ENCODE assay signal across 8 mouse cellular contexts in the genomic region with DNA sequence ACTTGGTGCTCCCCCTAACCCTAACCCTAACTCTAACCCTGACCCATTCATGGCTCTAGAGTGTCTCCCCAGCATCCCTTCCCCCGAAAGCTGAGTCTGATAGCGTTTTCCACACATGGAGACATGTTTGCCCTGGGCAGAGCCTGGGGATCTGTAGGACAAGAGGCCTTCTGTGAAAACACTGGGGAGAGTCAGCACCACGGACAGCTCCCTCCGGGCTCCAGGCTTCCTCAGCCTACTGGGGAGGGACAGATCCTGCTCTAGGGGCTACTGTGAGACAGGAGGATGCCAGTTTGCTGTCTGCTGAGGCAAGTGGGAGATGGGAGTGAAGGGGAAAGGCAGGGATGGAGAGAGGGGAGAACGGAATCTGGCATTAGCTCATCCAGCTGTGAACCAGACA.
DNase-seq lines count a peak whose midpoint lies in the region; ATAC-seq lines count a peak whose summit lies in the region.

No protein-coding gene starts in this region.

- H3K36me3 ChIP-seq in embryonic facial prominence, embryonic 10.5 days (replicated peaks): no peaks in the 10 kb centered on the region
- H3K36me3 ChIP-seq in neural tube, embryonic 11.5 days (ENCODE audit: control insufficient read depth, insufficient read depth, low read length): no peaks in the 10 kb centered on the region

- peak; percentile 22 for DNase-seq in layer of hippocampus, adult 11-12 months (ENCODE audit: low spot score)
- DNase-seq in layer of hippocampus, adult 9-11 months: no peak
- DNase-seq in ZHBTc4 (ENCODE audit: low read depth, low spot score): peak; percentile 84
- peak; percentile 90 for DNase-seq in embryonic facial prominence, embryonic 10.5 days (ENCODE audit: low spot score)
- peak; percentile 80 to 84 for DNase-seq in kidney, postnatal 25 days
- DNase-seq in neural tube, embryonic 11.5 days (ENCODE audit: low spot score): peak; percentile 82
- DNase-seq in yolk sac, embryonic 10.5 days (ENCODE audit: low spot score): peak; percentile 73
- DNase-seq in left cerebral cortex, adult 9 months (ENCODE audit: low spot score in 2 of 2): no peak

- H3K4me2 ChIP-seq in neural tube, embryonic 11.5 days (ENCODE audit: low read depth): no peak overlapping the region

- H3K9me3 ChIP-seq in embryonic facial prominence, embryonic 10.5 days: no peaks in the 10 kb centered on the region
- no peaks in the 10 kb centered on the region for H3K9me3 ChIP-seq in neural tube, embryonic 11.5 days (ENCODE audit: control insufficient read depth, low read length)

- H3K27ac ChIP-seq in embryonic facial prominence, embryonic 10.5 days (replicated peaks): no peak overlapping the region
- no peak overlapping the region for H3K27ac ChIP-seq in neural tube, embryonic 11.5 days (ENCODE audit: low read depth, low read length)

- no peak for ATAC-seq in neural tube, embryonic 11.5 days (ENCODE audit: insufficient read depth, low FRiP score, low TSS enrichment)

- WGBS in embryonic facial prominence, embryonic 10.5 days: 10% methylated on average over 5 of the region's 5 CpGs
- WGBS in neural tube, embryonic 11.5 days: 11% methylated on average over 5 of the region's 5 CpGs

- no peak overlapping the region for H3K9ac ChIP-seq in neural tube, embryonic 11.5 days (ENCODE audit: low read length)

- no peak overlapping the region for H3K4me3 ChIP-seq in embryonic facial prominence, embryonic 10.5 days
- no peak overlapping the region for H3K4me3 ChIP-seq in neural tube, embryonic 11.5 days (ENCODE audit: low read depth, low read length)

- 0 out of 2 replicates have a peak, but pooled peaks cover under 1% of the 10 kb centered on the region for H3K4me1 ChIP-seq in embryonic facial prominence, embryonic 10.5 days
- H3K4me1 ChIP-seq in neural tube, embryonic 11.5 days (ENCODE audit: control insufficient read depth, insufficient read depth, low read length): no peaks in the 10 kb centered on the region

- H3K27me3 ChIP-seq in embryonic facial prominence, embryonic 10.5 days (replicated peaks; ENCODE audit: low read depth, poor library complexity, severe bottlenecking): no peaks in the 10 kb centered on the region
- no peaks in the 10 kb centered on the region for H3K27me3 ChIP-seq in neural tube, embryonic 11.5 days (ENCODE audit: control insufficient read depth, insufficient read depth, low read length)

Comparison
In these comparisons a context has a peak if more than half of its experiments do, and no peak if none do; other contexts are left out.
1. DNase-seq: peak in layer of hippocampus, adult 11-12 months (single experiment), ZHBTc4 (single experiment), embryonic facial prominence, embryonic 10.5 days (single experiment), kidney, postnatal 25 days (2 of 2), neural tube, embryonic 11.5 days (single experiment) and yolk sac, embryonic 10.5 days (single experiment); none in layer of hippocampus, adult 9-11 months (single experiment) and left cerebral cortex, adult 9 months (0 of 2).